Mouse (Mus musculus): ENCODE measurements around the gene Olfr750. TPM values are rescaled to one million over a fixed set of nuclear protein-coding genes. Genes with fewer than 3 reads are reported as not detected.

Gene Olfr750
- polyA plus RNA-seq, 1 experiment = 0.11 TPM

GRCm38 (mm10) chr14:51041769-51042168 is 32.5 kb downstream of the Olfr750 start, which contains the start of gene Rnase9:
Gene Rnase9 (minus strand): TSS chr14:51041869.
- no peak for DNase-seq
- Histone ChIP-seq H3K27ac (ENCODE audit: control insufficient read depth, insufficient read depth, low read length) (no peak within 1 kb of the TSS), H3K36me3 (ENCODE audit: control insufficient read depth, insufficient read depth, low read length) (no peaks in the 10 kb centered on the region), H3K4me1 (replicated peaks; ENCODE audit: control insufficient read depth, insufficient read depth, low read length) (no peaks in the 10 kb centered on the region), H3K27me3 (ENCODE audit: control insufficient read depth, insufficient read depth, low read length) (no peaks in the 10 kb centered on the region), H3K4me3 (ENCODE audit: control insufficient read depth, insufficient read depth, low read length) (no peak within 1 kb of the TSS)
- TF ChIP-seq POLR2A (IDR thresholded peaks at IDR 0.05; ENCODE audit: control insufficient read depth, extremely low read depth, insufficient read depth, low read length, poor library complexity) = no peak
- TF ChIP-seq CTCF (IDR thresholded peaks at IDR 0.05; ENCODE audit: borderline replicate concordance, control insufficient read depth, extremely low read depth, insufficient read depth, low read length, poor library complexity) = no peak
- 91% methylated on average over 6 of the region's 6 CpGs for WGBS

GRCm38 (mm10) chr14:51036214-51036613 is 38.0 kb downstream of the Olfr750 start:
- DNase-seq = no peak
- no peak overlapping the region for H3K27ac ChIP-seq (ENCODE audit: control insufficient read depth, insufficient read depth, low read length)
- H3K4me3 ChIP-seq (ENCODE audit: control insufficient read depth, insufficient read depth, low read length) = no peak overlapping the region
- no peaks in the 10 kb centered on the region for H3K27me3 ChIP-seq (ENCODE audit: control insufficient read depth, insufficient read depth, low read length)
- 69% methylated on average over 4 of the region's 4 CpGs for WGBS
- TF ChIP-seq POLR2A (IDR thresholded peaks at IDR 0.05; ENCODE audit: control insufficient read depth, extremely low read depth, insufficient read depth, low read length, poor library complexity) (no peak), CTCF (IDR thresholded peaks at IDR 0.05; ENCODE audit: borderline replicate concordance, control insufficient read depth, extremely low read depth, insufficient read depth, low read length, poor library complexity) (no peak)
- no peaks in the 10 kb centered on the region for H3K36me3 ChIP-seq (ENCODE audit: control insufficient read depth, insufficient read depth, low read length)
- no peaks in the 10 kb centered on the region for H3K4me1 ChIP-seq (replicated peaks; ENCODE audit: control insufficient read depth, insufficient read depth, low read length)

GRCm38 (mm10) chr14:51035206-51035605 is 39.0 kb downstream of the Olfr750 start:
- WGBS = 89% methylated on average over 1 of the region's 1 CpGs
- TF ChIP-seq POLR2A (IDR thresholded peaks at IDR 0.05; ENCODE audit: control insufficient read depth, extremely low read depth, insufficient read depth, low read length, poor library complexity) = no peak
- no peak for TF ChIP-seq CTCF (IDR thresholded peaks at IDR 0.05; ENCODE audit: borderline replicate concordance, control insufficient read depth, extremely low read depth, insufficient read depth, low read length, poor library complexity)
- Histone ChIP-seq H3K36me3 (ENCODE audit: control insufficient read depth, insufficient read depth, low read length) (no peaks in the 10 kb centered on the region), H3K27me3 (ENCODE audit: control insufficient read depth, insufficient read depth, low read length) (no peaks in the 10 kb centered on the region), H3K4me3 (ENCODE audit: control insufficient read depth, insufficient read depth, low read length) (no peak overlapping the region), H3K4me1 (replicated peaks; ENCODE audit: control insufficient read depth, insufficient read depth, low read length) (no peaks in the 10 kb centered on the region), H3K27ac (ENCODE audit: control insufficient read depth, insufficient read depth, low read length) (no peak overlapping the region)
- no peak for DNase-seq

GRCm38 (mm10) chr14:51027387-51028155 is 46.7 kb downstream of the Olfr750 start:
- no peaks in the 10 kb centered on the region for H3K4me1 ChIP-seq (replicated peaks; ENCODE audit: control insufficient read depth, insufficient read depth, low read length)

GRCm38 (mm10) chr14:51026391-51027133 is 47.7 kb downstream of the Olfr750 start:
- no peak for TF ChIP-seq POLR2A (IDR thresholded peaks at IDR 0.05; ENCODE audit: control insufficient read depth, extremely low read depth, insufficient read depth, low read length, poor library complexity)
- TF ChIP-seq CTCF (IDR thresholded peaks at IDR 0.05; ENCODE audit: borderline replicate concordance, control insufficient read depth, extremely low read depth, insufficient read depth, low read length, poor library complexity) = no peak
- Histone ChIP-seq H3K4me3 (ENCODE audit: control insufficient read depth, insufficient read depth, low read length) (no peak overlapping the region), H3K4me1 (replicated peaks; ENCODE audit: control insufficient read depth, insufficient read depth, low read length) (no peaks in the 10 kb centered on the region), H3K27me3 (ENCODE audit: control insufficient read depth, insufficient read depth, low read length) (no peaks in the 10 kb centered on the region), H3K27ac (ENCODE audit: control insufficient read depth, insufficient read depth, low read length) (no peak overlapping the region), H3K36me3 (ENCODE audit: control insufficient read depth, insufficient read depth, low read length) (no peaks in the 10 kb centered on the region)
- DNase-seq = peak; percentile 63
- 43% methylated on average over 5 of the region's 5 CpGs for WGBS

More at GRCm38 (mm10) chr14:51027387-51028155, 46.7 kb downstream of the Olfr750 start:
- no peak for DNase-seq
- no peaks in the 10 kb centered on the region for H3K27me3 ChIP-seq (ENCODE audit: control insufficient read depth, insufficient read depth, low read length)
- TF ChIP-seq CTCF (IDR thresholded peaks at IDR 0.05; ENCODE audit: borderline replicate concordance, control insufficient read depth, extremely low read depth, insufficient read depth, low read length, poor library complexity) (no peak), POLR2A (IDR thresholded peaks at IDR 0.05; ENCODE audit: control insufficient read depth, extremely low read depth, insufficient read depth, low read length, poor library complexity) (no peak)
- no peaks in the 10 kb centered on the region for H3K36me3 ChIP-seq (ENCODE audit: control insufficient read depth, insufficient read depth, low read length)
- H3K27ac ChIP-seq (ENCODE audit: control insufficient read depth, insufficient read depth, low read length) = no peak overlapping the region
- H3K4me3 ChIP-seq (ENCODE audit: control insufficient read depth, insufficient read depth, low read length) = no peak overlapping the region
- WGBS = 76% methylated on average over 3 of the region's 3 CpGs

GRCm38 (mm10) chr14:51024820-51025219 is 49.4 kb downstream of the Olfr750 start:
- Histone ChIP-seq H3K36me3 (ENCODE audit: control insufficient read depth, insufficient read depth, low read length) (no peaks in the 10 kb centered on the region), H3K4me3 (ENCODE audit: control insufficient read depth, insufficient read depth, low read length) (no peak overlapping the region), H3K27me3 (ENCODE audit: control insufficient read depth, insufficient read depth, low read length) (no peaks in the 10 kb centered on the region), H3K27ac (ENCODE audit: control insufficient read depth, insufficient read depth, low read length) (no peak overlapping the region), H3K4me1 (replicated peaks; ENCODE audit: control insufficient read depth, insufficient read depth, low read length) (no peaks in the 10 kb centered on the region)
- WGBS = 97% methylated on average over 1 of the region's 1 CpGs
- TF ChIP-seq CTCF (IDR thresholded peaks at IDR 0.05; ENCODE audit: borderline replicate concordance, control insufficient read depth, extremely low read depth, insufficient read depth, low read length, poor library complexity) = no peak
- no peak for TF ChIP-seq POLR2A (IDR thresholded peaks at IDR 0.05; ENCODE audit: control insufficient read depth, extremely low read depth, insufficient read depth, low read length, poor library complexity)
- no peak for DNase-seq
